Mouse (Mus musculus): Measurements from ENCODE around the gene Dhx38.
A peak's percentile ranks its signal among the peaks of the same experiment; 100 is the strongest.

Dhx38 gene

GRCm38 (mm10) chr8:109565498-109566333 lies at the start of gene Dhx38, which contains the start of gene Txnl4b:
TSS of gene Dhx38 (minus strand) at chr8:109565861.
TSS of gene Txnl4b (plus strand) at chr8:109565892.
- peak; percentile 96 to 97 for DNase-seq (ENCODE audit: low spot score in 2 of 2)

DNA sequence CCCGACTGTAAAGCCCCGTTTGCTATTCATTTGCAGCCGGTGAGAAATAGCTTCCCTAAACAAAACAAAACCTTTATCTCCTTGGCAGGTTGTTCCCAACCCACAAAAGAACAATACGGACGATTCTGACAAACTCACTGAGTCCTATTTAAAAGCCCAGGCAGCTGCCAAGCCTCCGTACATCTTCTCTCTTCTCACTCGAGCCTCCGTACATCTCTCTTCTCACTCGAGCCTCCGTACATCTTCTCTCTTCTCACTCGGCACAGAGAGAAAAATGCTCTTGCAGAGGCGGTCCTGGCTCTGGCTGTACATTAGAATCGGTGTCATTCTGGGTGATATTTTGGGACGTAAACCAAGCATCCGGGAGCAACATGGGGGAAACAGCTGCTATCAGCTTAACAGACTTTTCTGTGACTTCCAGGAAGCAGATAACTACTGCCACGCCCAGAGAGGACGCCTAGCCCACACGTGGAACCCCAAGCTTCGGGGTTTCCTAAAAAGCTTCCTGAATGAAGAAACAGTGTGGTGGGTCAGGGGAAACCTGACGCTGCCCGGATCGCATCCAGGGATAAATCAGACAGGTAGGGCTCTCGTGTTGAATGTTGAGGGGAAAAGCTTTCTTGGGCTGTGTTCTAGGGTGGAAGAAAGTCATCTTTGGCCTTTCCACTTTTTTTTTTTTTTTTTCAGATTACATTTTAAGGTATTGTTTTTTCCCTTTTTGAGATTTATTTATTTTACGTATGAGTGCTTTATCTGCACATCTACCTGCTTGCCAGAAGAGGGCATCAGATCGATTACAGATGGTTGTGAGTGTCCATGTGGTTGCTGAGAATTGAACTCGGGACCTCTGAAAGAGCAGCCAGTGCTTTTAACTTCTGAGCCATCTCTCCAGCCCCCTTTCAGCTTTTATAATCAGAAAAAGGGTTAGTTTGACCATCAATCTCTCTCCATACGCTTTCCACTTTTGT lies 48.9 kb upstream of the Dhx38 start, which contains the start of gene Pkd1l3:
Gene Pkd1l3 (plus strand): TSS at position 275 of the 968 bp plus-strand sequence.
- peak in 1 of 2 experiments; percentile 27 for DNase-seq (ENCODE audit: low spot score in 2 of 2)

GRCm38 (mm10) chr8:109609153-109609502 lies 43.5 kb upstream of the Dhx38 start:
- DNase-seq (ENCODE audit: low spot score in 2 of 2): peak in 1 of 2 experiments; percentile 41

- DNase-seq (ENCODE audit: low spot score in 2 of 2): peak; percentile 92 to 97
Observed at GRCm38 (mm10) chr8:109608271-109609152, 42.9 kb upstream of the Dhx38 start, which contains the start of gene Dhodh. TSS of gene Dhodh (minus strand) at chr8:109608673.

DNA sequence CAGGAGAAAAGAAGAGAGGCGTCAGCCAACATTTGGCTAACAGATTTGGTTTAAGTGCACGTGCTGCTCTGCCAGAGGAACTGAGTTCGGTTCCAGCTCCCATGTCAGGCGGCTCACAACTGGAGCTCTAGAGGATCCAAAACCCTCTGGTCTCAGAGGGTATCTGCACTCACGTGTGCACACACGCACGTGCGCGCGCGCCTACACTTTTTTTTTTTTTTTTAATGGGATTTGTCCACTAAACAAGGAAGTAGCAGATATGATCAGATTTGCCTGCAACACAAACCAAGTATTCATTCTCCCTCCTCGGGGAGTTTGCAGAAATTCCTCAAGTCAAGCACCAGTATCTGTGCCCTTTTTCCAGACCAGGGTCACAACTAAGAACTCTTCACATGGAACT lies 42.0 kb upstream of the Dhx38 start:
- no peak for DNase-seq (ENCODE audit: low spot score in 2 of 2)

GRCm38 (mm10) chr8:109606725-109607124 lies 41.1 kb upstream of the Dhx38 start:
- no peak for DNase-seq (ENCODE audit: low spot score in 2 of 2)

DNA sequence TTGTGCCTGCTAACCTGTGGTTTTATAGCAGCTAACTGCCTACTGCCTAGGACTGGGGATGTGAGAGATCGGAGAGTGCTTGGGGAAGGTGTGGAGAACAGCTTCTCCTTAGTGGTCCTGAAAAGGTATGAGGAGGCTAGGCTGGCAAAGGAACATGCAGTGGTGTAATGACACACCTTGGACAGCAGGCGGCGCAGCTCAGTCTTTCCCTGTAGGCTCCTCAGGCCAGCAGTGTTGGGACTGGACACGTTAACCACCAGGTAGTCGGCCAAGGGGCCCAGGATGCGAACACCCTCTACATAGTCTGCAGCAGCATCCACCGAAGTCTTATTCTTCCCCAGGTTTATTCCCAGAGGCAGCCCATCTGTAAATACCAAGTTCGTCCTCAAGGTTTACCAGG lies 30.2 kb upstream of the Dhx38 start:
- DNase-seq (ENCODE audit: low spot score in 2 of 2): peak; percentile 59 to 82

DNA sequence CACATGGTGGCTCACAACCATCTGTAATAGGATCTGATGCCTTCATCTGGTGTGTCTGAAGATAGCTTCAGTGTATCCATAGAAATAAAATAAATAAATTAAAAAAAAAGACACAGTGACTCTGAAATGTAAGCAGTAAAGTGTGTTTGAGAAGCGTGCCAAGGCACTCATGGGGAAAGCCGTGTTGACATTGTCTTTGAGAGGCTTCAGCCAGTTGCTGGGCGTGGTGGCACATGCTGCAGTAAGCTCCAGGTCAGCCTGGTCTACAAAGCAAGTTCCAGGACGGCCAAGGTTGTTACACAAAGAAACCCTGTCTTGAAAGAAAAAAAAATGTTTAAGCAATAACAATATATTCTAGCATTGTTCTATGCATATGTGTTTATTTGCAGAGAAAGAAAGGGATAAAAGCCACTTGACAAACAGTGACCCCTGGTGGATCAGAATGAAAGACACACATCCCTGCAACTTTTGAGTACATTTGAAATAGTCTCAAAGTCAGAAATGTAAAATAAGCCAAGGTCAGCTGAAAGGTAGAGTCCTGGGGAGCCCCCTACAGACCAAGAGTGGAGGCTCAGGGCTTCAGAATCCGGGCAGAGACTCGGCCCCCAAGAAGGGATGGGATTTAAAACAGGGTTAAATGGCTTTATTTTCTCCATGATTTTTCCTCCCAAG lies 27.6 kb upstream of the Dhx38 start:
- peak in 1 of 2 experiments; percentile 31 for DNase-seq (ENCODE audit: low spot score in 2 of 2)

DNA sequence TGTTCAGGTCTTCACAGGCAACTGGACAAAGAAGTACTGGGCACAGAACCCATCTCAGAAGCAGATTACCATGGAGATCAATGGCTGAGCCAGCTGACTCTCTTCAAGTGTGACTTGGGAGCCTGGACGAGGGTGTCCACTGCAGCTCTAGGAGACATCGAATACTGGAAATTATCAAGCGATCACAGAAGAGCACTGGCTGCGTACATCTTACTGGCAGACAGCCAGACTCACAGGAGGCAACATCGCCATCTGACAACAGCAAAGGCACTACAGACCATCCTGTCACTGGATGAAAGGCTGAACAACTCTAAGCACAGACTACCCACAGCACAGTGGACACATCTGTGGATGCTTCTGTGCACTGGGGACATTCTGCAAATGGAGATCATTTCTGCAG lies 26.5 kb upstream of the Dhx38 start:
- no peak for DNase-seq (ENCODE audit: low spot score in 2 of 2)

- no peak for DNase-seq (ENCODE audit: low spot score in 2 of 2)
Observed at GRCm38 (mm10) chr8:109591367-109591766, 25.7 kb upstream of the Dhx38 start.

- no peak for DNase-seq (ENCODE audit: low spot score in 2 of 2)
Observed at GRCm38 (mm10) chr8:109590901-109591300, 25.2 kb upstream of the Dhx38 start.

- DNase-seq (ENCODE audit: low spot score in 2 of 2): no peak
Observed at GRCm38 (mm10) chr8:109586972-109587504, 21.4 kb upstream of the Dhx38 start.

GRCm38 (mm10) chr8:109585652-109586051 lies 20.0 kb upstream of the Dhx38 start:
- DNase-seq (ENCODE audit: low spot score in 2 of 2): no peak

DNA sequence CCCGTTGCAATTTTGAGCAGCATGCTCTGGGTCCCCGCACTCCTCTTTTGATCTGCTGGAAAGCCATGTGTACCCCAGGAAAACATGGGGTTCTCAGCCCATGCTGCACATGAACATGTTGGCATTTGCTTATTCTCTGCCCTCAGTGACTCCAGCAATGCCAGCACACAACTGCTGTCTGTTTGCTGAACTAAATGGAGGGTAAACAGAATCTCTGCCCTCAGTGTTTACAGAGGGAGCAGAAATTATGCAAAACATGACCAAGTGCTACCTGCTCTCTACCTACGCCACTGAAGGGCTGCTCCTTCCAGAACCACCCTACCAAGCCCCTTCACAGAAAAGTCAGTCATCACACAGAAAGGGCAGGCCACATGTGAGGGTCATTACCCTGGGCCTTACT lies 19.2 kb upstream of the Dhx38 start:
- no peak for DNase-seq (ENCODE audit: low spot score in 2 of 2)

- no peak for DNase-seq (ENCODE audit: low spot score in 2 of 2)
Observed at GRCm38 (mm10) chr8:109584293-109584692, 18.6 kb upstream of the Dhx38 start.

- DNase-seq (ENCODE audit: low spot score in 2 of 2): no peak
Observed at GRCm38 (mm10) chr8:109578900-109579301, 13.2 kb upstream of the Dhx38 start, which contains the start of gene Hp. TSS of gene Hp (minus strand) at chr8:109579172.

GRCm38 (mm10) chr8:109576311-109576710 lies 10.7 kb upstream of the Dhx38 start:
- DNase-seq (ENCODE audit: low spot score in 2 of 2): no peak

GRCm38 (mm10) chr8:109571139-109571538 lies 5.5 kb upstream of the Dhx38 start:
- DNase-seq (ENCODE audit: low spot score in 2 of 2): no peak

- no peak for DNase-seq (ENCODE audit: low spot score in 2 of 2)
Observed at GRCm38 (mm10) chr8:109564766-109565165, 895 bp downstream of the Dhx38 start.

- no peak for DNase-seq (ENCODE audit: low spot score in 2 of 2)
Observed at GRCm38 (mm10) chr8:109563881-109564280, 1.8 kb downstream of the Dhx38 start.

Data from spleen, postnatal 10 days (tissue).